Mouse (Mus musculus) layer of hippocampus, adult 18-20 months (tissue): Measurements from ENCODE around the gene Tyw3. TPM values are rescaled to one million over a fixed set of nuclear protein-coding genes. Genes with fewer than 3 reads are reported as not detected.

Source experiments
- DNase-seq, 2 experiments: peaks; one replicate each; pipeline ENCODE4 v3.0.0; 2022; ENCODE audit warnings: low spot score in 2 of 2
- total RNA-seq, 2 experiments: library from RNA; stranded (reverse); gene quantifications; 2 replicates each; pipeline ENCODE4 v1.2.3; 2021

Gene Tyw3
- total RNA-seq, 2 experiments from 2014 or later = 11.5 to 14.3 TPM

- DNase-seq = no peak
Observed at GRCm38 (mm10) chr3:154570029-154570575, 26.8 kb downstream of the Tyw3 start.

GRCm38 (mm10) chr3:154565437-154565836, 31.5 kb downstream of the Tyw3 start:
- no peak for DNase-seq

GRCm38 (mm10) chr3:154562192-154562591, 34.7 kb downstream of the Tyw3 start:
- DNase-seq = no peak

DNA sequence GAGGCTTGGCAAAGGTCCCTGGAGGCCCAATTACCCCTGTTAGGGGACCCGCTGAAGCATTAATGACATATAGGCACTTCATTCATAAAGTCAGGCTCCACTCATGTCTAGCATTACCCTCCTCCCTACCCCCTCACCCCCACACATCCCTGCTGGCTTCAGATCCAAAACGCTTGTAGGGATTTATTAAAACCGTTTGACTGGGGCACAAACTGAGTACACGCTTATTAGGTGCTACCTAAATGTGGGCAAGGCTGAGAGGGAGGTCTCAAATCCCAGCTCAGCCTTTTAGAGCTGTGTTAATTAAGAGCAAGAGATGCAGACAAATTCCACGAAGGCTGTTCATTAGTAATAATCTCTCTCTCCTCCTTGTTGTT, 45.9 kb downstream of the Tyw3 start:
- DNase-seq = no peak

DNA sequence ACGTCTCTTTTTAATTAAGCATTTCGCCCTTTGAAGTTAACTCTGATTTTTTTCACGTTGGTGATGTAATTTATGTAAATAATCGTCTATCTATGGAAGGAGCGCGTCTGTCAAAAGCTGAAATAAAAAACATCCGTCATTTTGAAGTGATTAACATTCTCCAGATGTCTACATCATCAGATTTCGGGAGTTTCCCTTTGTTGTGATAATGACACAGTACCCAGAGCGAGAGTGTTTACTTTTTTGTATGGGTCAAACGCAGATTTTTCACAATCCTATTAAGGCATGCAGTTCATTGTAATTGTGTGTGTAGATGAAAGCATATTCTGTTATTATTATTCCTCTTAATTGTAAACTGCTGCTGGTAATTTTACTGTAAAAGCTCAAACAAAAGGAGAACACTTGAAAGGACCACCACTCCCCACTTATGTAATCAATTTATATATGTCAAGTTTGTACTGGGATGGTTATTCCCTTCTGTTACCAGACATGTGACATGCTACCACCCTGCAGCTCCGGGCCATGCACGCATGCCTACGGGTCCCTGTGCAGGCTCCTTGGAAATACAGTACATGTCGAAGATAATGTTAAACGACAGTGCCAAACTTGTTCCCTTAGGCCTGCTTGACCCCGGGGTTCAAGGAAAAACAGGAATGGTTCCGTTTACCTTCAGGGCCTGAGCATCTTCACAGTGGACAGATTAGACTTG, 46.4 kb downstream of the Tyw3 start:
- DNase-seq = no peak

- DNase-seq = no peak
Observed at GRCm38 (mm10) chr3:154548868-154549301, 48.0 kb downstream of the Tyw3 start.

GRCm38 (mm10) chr3:154547549-154548426, 49.1 kb downstream of the Tyw3 start:
- peak in 1 of 2 experiments; percentile 6 for DNase-seq

- DNase-seq = no peak
Observed at GRCm38 (mm10) chr3:154546234-154546633, 50.7 kb downstream of the Tyw3 start.

- DNase-seq = no peak
Observed at GRCm38 (mm10) chr3:154540086-154540911, 56.6 kb downstream of the Tyw3 start.

DNA sequence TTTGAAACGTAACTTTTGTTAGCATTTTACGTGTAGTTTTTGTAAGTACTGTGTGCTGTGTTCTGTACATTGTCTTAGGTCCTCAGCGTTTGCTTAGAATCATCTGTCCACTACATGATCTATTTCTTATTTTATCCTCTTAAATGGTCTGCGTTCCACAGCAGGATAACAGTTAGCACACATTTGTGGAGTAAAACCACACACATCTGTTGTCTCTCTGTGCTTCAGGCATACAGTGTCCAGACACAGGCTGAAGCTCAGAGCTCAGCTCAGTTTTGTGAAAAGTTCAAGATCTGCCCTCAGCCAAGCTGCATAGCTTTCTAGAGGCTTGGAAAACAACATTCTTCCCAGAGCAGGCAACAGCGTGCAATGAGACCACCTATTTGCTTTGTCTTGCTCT, 60.8 kb downstream of the Tyw3 start:
- DNase-seq = no peak

DNA sequence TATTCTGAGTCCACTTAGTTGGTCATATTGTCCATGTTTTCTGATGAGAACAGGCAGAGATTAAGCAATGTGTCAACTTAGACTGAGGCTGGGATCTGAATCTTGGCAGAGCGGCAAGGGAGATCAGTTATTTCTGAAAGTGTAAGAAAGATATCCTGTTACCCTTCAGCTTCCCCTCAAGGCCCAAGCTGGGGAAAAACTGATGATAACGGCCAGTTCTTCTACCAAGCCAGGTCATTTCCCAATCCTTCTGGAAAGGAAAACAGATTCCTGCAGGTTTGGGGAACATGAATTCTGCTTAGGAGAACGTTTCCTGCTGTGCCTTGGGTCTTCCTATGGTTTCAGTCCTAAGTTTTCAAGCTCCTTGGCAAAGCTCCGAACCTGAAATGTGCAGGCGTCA, 63.7 kb downstream of the Tyw3 start:
- DNase-seq = no peak

DNA sequence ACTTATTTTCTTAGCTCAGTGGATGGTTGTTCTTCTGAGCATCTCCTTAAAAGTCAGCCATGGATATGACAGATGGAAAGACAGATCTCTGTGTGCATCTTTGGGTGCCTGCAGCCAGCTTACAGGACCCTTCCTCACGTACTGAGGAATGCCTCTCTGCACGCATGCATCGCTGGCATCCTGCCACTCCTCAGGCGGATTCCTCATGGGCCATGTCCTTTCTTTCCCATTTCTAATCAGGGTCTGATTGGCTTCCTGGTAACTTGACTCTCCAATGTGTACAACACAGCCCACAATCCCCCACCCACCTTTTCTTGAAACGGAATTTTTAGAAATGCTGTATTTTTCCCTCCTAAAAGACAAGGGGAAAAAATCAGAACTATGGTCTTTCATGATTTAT, 67.9 kb downstream of the Tyw3 start:
- DNase-seq = no peak

DNA sequence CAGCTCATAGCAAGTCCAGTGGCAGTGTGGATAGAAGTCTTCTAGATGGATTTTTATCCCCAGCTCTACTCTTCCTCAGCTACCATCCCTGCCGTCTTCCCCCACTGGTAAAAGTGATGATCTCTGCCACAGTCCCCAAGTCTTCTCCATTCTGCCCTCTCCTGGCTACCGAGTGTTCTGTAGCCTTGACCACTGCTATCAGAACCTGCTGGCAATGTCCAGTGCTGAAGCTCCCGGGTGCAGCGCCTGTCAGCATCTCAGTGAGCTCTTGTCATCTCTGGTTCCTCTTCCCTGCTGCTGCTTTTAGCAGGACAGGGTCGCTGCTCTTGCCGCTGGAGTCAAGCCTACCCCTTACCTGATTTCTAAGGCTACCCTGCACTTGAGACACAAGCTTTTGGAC, 70.3 kb downstream of the Tyw3 start:
- DNase-seq = no peak

Other genes starting within 250 kb of the Tyw3 start
- gene Cryz, start 393 bp downstream of the Tyw3 start, total RNA-seq = 10 to 100 TPM; 20.6 to 25.8 TPM
- gene Erich3, start 66.8 kb upstream of the Tyw3 start, total RNA-seq = 1 to 10 TPM; 7.9 to 8.4 TPM